8 mouse cellular contexts compared by ENCODE assay signal in the genomic region with DNA sequence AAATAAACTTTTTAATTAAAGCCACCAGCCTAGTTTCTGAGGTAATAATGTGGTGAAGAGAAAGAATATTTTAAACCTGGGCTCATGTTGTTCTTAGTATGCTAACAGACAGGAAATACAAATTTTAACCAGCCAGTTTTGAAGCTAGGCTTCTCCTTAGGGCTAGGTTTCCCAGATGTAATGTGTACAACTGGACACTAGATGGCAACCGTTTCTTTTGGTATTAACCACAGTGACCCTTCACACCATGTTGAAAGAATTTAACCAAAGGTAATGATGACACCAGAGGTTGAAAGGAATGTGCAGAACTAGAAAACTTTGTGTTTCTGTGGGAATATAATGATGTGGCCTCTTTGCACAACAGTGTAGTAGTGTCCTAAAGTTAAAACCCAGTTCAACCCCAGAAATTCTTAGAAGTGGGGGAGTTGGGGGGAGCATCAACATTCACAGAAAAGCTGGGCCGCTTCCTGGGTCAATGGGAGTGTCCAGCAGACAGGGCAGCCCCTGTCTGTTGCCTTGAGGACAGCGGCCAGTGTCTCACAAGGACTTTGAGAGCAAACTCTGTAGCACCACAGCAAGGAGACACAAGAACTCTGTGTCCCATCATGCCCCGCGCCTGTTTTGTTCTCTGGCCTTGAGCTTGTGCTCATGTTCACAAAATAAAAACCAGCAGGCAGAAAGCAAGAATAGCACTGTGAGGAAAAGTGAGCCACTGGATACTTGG. TPM values are rescaled to one million over a fixed set of nuclear protein-coding genes. Genes with fewer than 3 reads are reported as not detected.
DNase-seq lines count a peak whose midpoint lies in the region; ATAC-seq lines count a peak whose summit lies in the region.

No protein-coding gene starts in this region.

- ATAC-seq in frontal cortex, adult (ENCODE audit: low TSS enrichment): 0 out of 2 replicates have a peak, but pooled peaks have one; percentile 8
- ATAC-seq in forebrain, embryonic 13.5 days: peak; percentile 57; the same call in 1 of the 2 replicates
- ATAC-seq in midbrain, embryonic 15.5 days (replicated peaks): peak; percentile 56; the same call in 1 of the 2 replicates

- no peaks in the 10 kb centered on the region; the same call in 1 of the 2 replicates for H3K36me3 ChIP-seq in forebrain, embryonic 13.5 days (ENCODE audit: poor library complexity, severe bottlenecking)
- H3K36me3 ChIP-seq in midbrain, embryonic 15.5 days (replicated peaks): no peaks in the 10 kb centered on the region

- peaks cover 16% of the 10 kb centered on the region; the same call in 1 of the 2 replicates for H3K4me1 ChIP-seq in forebrain, embryonic 13.5 days
- peaks cover 11% of the 10 kb centered on the region for H3K4me1 ChIP-seq in midbrain, embryonic 15.5 days

- H3K9me3 ChIP-seq in forebrain, embryonic 13.5 days (replicated peaks): no peaks in the 10 kb centered on the region
- no peaks in the 10 kb centered on the region for H3K9me3 ChIP-seq in midbrain, embryonic 15.5 days

- DNase-seq in frontal cortex, postnatal 25 days (ENCODE audit: low spot score in 2 of 2): no peak
- peak; percentile 88 for DNase-seq in 3T3-L1 (ENCODE audit: low read depth, low spot score)
- peak; percentile 28 for DNase-seq in WW6 (ENCODE audit: low read depth, low spot score)
- peak; percentile 71 for DNase-seq in kidney, postnatal 14 days
- no peak for DNase-seq in gastrocnemius, postnatal 10 days

- WGBS in forebrain, embryonic 13.5 days: 67% methylated on average over 5 of the region's 5 CpGs
- 63% methylated on average over 5 of the region's 5 CpGs for WGBS in midbrain, embryonic 15.5 days

- H3K4me2 ChIP-seq in forebrain, embryonic 13.5 days: no peak overlapping the region
- no peak overlapping the region for H3K4me2 ChIP-seq in midbrain, embryonic 15.5 days

- H3K4me3 ChIP-seq in forebrain, embryonic 13.5 days: no peak overlapping the region
- H3K4me3 ChIP-seq in midbrain, embryonic 15.5 days: no peak overlapping the region

- H3K9ac ChIP-seq in forebrain, embryonic 13.5 days: no peak overlapping the region
- H3K9ac ChIP-seq in midbrain, embryonic 15.5 days: no peak overlapping the region

- H3K27ac ChIP-seq in forebrain, embryonic 13.5 days: no peak overlapping the region
- H3K27ac ChIP-seq in midbrain, embryonic 15.5 days: no peak overlapping the region

- no peaks in the 10 kb centered on the region for H3K27me3 ChIP-seq in forebrain, embryonic 13.5 days
- no peaks in the 10 kb centered on the region for H3K27me3 ChIP-seq in midbrain, embryonic 15.5 days (replicated peaks)

RNA-seq across cellular contexts. Expression of a gene that starts 54.6 kb away (rescaled TPM):
- 25.3 and 26.4 TPM in 2 replicates for polyA plus RNA-seq in forebrain, embryonic 13.5 days (2015; fragmentation: Nextera tagmentation; extraction: Ambion mirVana)
- 45.2 and 46.4 TPM in 2 replicates for polyA plus RNA-seq in midbrain, embryonic 15.5 days (2015; fragmentation: Nextera tagmentation; extraction: Ambion mirVana)
- 10 to 100 TPM; 19.3 to 20.2 TPM for total RNA-seq in gastrocnemius, postnatal 10 days (2021)

Comparison
In these comparisons a context has a peak if more than half of its experiments do, and no peak if none do; other contexts are left out.
1. DNase-seq: peak in 3T3-L1 (single experiment), WW6 (single experiment) and kidney, postnatal 14 days (single experiment); none in frontal cortex, postnatal 25 days (0 of 2) and gastrocnemius, postnatal 10 days (single experiment).
2. Peak in every context shown above with its lines, with median percentiles within 50 percentile points of each other: ATAC-seq.